Mouse (Mus musculus) cortical plate, adult 2 months (tissue): ENCODE data around the gene Ccnd3.

Experiments
- CTCF ChIP-seq: fragments of 200-500 bp; IDR thresholded peaks from 2 replicates; pipeline ENCODE4 v1.5.1; 2011; ENCODE audit warnings: mild to moderate bottlenecking, control low read depth, low read length; ENCODE audit not compliant: insufficient read depth; ENCODE audit errors: extremely low read depth
- POLR2A ChIP-seq: fragments of 200-500 bp; IDR thresholded peaks from 2 replicates; pipeline ENCODE4 v1.6.1; 2011; ENCODE audit warnings: mild to moderate bottlenecking, low read length, control low read depth; ENCODE audit not compliant: insufficient read depth; ENCODE audit errors: extremely low read depth

DNA sequence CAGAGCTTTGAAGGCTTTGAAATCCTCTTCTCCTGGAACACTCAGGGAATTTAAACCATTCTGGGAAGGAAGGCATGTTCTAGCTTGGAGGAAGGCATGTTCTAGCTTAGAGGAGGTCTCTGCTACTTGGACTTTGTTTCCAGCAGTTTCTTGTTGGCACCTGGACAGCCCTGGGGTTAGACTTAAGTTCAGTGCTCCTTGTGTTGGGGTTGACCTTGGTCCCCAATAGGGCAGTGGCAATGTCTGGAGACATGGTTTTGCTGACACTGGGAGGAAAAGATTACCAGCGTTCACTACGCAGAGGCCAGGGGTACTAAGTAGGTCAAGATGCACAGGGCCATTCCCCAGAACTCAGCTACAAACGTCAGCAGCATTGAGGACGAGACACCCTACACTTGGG is 29.7 kb upstream of the Ccnd3 start:
- TF ChIP-seq CTCF (no peak), POLR2A (no peak)
